Mouse (Mus musculus): ENCODE results near the gene Gna12.

DNA sequence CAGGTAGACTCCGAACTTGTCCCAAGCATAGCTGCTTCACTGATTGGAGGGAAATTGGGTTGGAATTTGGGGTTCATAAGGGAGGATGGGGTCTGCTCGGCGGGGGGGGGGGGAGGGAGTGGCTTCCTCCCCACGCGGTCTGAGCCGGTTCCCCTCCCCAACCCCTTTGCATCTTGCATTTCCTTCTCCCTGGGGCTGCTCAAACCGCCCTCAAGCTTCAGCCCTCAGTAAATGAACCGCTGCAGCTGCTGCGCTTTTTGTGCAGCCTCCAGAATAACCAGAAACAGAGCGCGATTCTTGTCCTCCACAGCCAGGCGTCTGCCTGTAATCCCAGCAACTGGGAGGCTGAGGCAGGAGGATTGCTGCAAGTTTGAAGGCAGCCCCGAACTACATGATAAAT, 94.1 kb downstream of the Gna12 start:
- TF ChIP-seq CTCF (IDR thresholded peaks at IDR 0.05 in 2 of 3, conservative IDR thresholded peaks at IDR 0.05 in 1 of 3; ENCODE audit: control insufficient read depth in 1 of 3, insufficient read depth in 1 of 3, low read depth in 2 of 3, low read length in 3 of 3, poor library complexity in 1 of 3, severe bottlenecking in 1 of 3) (no peak), TBP (IDR thresholded peaks at IDR 0.05; ENCODE audit: low read depth, low read length) (no peak), GATA1 (IDR thresholded peaks at IDR 0.05; ENCODE audit: low read depth, low read length) (no peak), POLR2AphosphoS2 (IDR thresholded peaks at IDR 0.05; ENCODE audit: low read length) (no peak), TCF12 (IDR thresholded peaks at IDR 0.05; ENCODE audit: low read depth, low read length) (no peak), ZC3H11A (IDR thresholded peaks at IDR 0.05; ENCODE audit: low read depth, low read length) (no peak), ETS1 (IDR thresholded peaks at IDR 0.05; ENCODE audit: low read depth, low read length) (no peak), POLR2A (IDR thresholded peaks at IDR 0.05; ENCODE audit: control insufficient read depth in 1 of 2, insufficient read depth in 1 of 2, low read depth in 1 of 2, low read length in 2 of 2, poor library complexity in 1 of 2) (no peak), USF1 (IDR thresholded peaks at IDR 0.05; ENCODE audit: low read depth, low read length) (no peak)

Data from MEL (cell line).